Mouse (Mus musculus): ENCODE measurements around the gene Rbmxl1. TPM values are rescaled to one million over a fixed set of nuclear protein-coding genes. Genes with fewer than 3 reads are reported as not detected.
"Not testable (repeated sequence)": the region's sequence is repeated elsewhere in the genome, so short reads cannot be mapped to it uniquely, and the experiment has no call there.

Gene Rbmxl1
- polyA plus RNA-seq, 2 experiments: 146 to 203 TPM

DNA sequence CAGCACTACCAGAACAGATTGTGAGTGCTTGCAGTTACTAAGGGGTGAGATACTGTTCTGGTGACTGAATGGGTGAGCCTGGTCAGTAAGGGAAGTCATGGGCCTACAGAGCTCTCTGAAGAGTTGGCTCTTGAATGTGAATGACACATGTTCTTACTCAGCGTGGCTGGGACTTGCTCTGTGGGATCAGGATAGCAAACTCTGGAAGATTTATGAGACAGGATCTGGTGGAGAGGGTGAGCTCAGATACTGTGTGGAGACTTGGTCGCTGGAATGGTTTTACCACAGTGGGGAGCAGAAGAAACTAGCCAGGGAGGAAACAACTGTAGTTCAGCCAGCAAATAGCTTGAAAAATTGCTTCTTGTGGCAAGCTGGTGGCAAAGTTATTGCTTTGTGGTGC, 35.8 kb upstream of the Rbmxl1 start:
- Histone ChIP-seq H3K4me1 (ENCODE audit: control insufficient read depth, insufficient read depth, low read length) (0 out of 2 replicates have a peak, but pooled peaks cover 3% of the 10 kb centered on the region), H3K4me2 (replicated peaks; ENCODE audit: low read depth, low read length, severe bottlenecking) (no peak overlapping the region), H3K27me3 (ENCODE audit: control insufficient read depth, insufficient read depth, low read length) (no peaks in the 10 kb centered on the region), H3K36me3 (ENCODE audit: control insufficient read depth, insufficient read depth, low read length) (peaks cover 16% of the 10 kb centered on the region), H3K27ac (replicated peaks; ENCODE audit: low read depth, low read length) (no peak overlapping the region), H3K9me3 (ENCODE audit: control insufficient read depth, low read length) (no peaks in the 10 kb centered on the region), H3K9ac (ENCODE audit: low read depth, low read length, severe bottlenecking) (no peak overlapping the region), H3K4me3 (replicated peaks; ENCODE audit: low read length) (no peak overlapping the region)
- no peak for DNase-seq (ENCODE audit: low spot score)
- WGBS: 24% methylated on average over 2 of the region's 2 CpGs
- ATAC-seq (ENCODE audit: low FRiP score, low read depth): no peak
- no peak for TF ChIP-seq POLR2A (IDR thresholded peaks at IDR 0.05; ENCODE audit: borderline replicate concordance, extremely low read depth, insufficient read depth, insufficient read length)

DNA sequence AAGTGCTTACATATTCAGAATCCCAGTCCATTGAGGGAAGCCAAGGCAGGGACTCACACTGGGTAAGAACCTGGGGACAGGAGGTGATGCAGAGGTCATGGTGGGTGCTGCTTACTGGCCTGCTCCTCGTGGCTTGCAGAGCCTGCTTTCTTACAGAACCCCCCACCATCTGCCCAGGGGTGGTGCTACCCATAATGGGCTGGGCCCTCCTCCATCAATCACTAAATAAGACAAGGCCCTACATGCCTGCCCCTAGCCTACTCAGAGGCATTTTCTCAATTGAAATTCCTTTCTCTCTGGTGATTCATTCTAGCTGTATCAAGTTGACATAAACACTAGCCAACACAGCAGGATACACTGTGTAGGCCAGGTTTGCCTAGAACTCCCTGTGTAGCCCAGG, 34.9 kb upstream of the Rbmxl1 start:
- DNase-seq (ENCODE audit: low spot score) (no peak), ATAC-seq (ENCODE audit: low FRiP score, low read depth) (no peak)
- Histone ChIP-seq H3K27ac (replicated peaks; ENCODE audit: low read depth, low read length) (no peak overlapping the region), H3K9ac (ENCODE audit: low read depth, low read length, severe bottlenecking) (no peak overlapping the region), H3K4me3 (replicated peaks; ENCODE audit: low read length) (no peak overlapping the region), H3K27me3 (ENCODE audit: control insufficient read depth, insufficient read depth, low read length) (no peaks in the 10 kb centered on the region), H3K4me1 (ENCODE audit: control insufficient read depth, insufficient read depth, low read length) (0 out of 2 replicates have a peak, but pooled peaks cover 3% of the 10 kb centered on the region), H3K4me2 (replicated peaks; ENCODE audit: low read depth, low read length, severe bottlenecking) (no peak overlapping the region), H3K9me3 (ENCODE audit: control insufficient read depth, low read length) (no peaks in the 10 kb centered on the region), H3K36me3 (ENCODE audit: control insufficient read depth, insufficient read depth, low read length) (peaks cover 19% of the 10 kb centered on the region)
- no peak for TF ChIP-seq POLR2A (IDR thresholded peaks at IDR 0.05; ENCODE audit: borderline replicate concordance, extremely low read depth, insufficient read depth, insufficient read length)
- 17% methylated on average over 1 of the region's 1 CpGs for WGBS

DNA sequence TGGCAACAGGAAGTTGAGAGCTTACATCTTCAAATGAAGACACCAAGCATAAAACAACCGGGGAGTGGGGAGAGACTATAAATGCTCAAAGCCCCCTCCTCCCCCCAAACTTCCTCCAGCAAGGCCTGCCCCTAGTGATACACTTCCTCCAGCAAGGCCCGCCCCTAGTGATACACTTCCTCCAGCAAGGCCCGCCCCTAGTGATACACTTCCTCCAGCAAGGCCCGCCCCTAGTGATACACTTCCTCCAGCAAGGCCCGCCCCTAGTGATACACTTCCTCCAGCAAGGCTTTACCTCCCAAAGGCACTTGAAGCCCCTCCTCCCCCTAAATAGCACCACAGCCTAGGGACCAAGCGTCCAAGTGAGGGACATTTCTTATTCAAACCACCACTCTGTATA, 34.0 kb upstream of the Rbmxl1 start:
- H3K4me1 ChIP-seq (ENCODE audit: control insufficient read depth, insufficient read depth, low read length); H3K4me2 ChIP-seq (replicated peaks; ENCODE audit: low read depth, low read length, severe bottlenecking); DNase-seq (ENCODE audit: low spot score); H3K27me3 ChIP-seq (ENCODE audit: control insufficient read depth, insufficient read depth, low read length); H3K9ac ChIP-seq (ENCODE audit: low read depth, low read length, severe bottlenecking); H3K4me3 ChIP-seq (replicated peaks; ENCODE audit: low read length); H3K9me3 ChIP-seq (ENCODE audit: control insufficient read depth, low read length); H3K27ac ChIP-seq (replicated peaks; ENCODE audit: low read depth, low read length); ATAC-seq (ENCODE audit: low FRiP score, low read depth): not testable (repeated sequence)
- H3K36me3 ChIP-seq (ENCODE audit: control insufficient read depth, insufficient read depth, low read length): peaks cover 28% of the 10 kb centered on the region
- WGBS: 93% methylated on average over 4 of the region's 6 CpGs

DNA sequence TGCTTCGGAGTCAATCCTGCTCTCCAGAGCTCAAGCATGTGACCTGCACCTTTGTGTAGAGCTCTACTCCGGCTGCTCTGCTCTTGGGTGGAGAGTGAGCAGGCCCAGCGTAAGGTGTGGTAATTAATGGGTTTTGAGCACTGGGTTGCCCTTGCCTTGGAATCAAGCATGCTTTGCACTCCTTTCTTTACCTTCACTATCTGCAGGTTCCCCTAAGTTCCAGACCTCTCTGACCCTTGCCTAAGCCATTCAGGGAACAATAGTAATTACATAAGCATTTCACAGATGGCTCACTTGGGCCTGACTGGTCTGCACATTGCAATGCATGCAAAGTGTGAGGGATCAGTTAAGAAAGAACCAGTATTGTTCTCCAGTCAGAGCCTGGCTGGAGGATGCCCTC, 29.1 kb upstream of the Rbmxl1 start:
- H3K27ac ChIP-seq (replicated peaks; ENCODE audit: low read depth, low read length): no peak overlapping the region
- no peak for DNase-seq (ENCODE audit: low spot score)
- H3K9me3 ChIP-seq (ENCODE audit: control insufficient read depth, low read length): no peaks in the 10 kb centered on the region
- 88% methylated on average over 3 of the region's 3 CpGs for WGBS
- H3K9ac ChIP-seq (ENCODE audit: low read depth, low read length, severe bottlenecking): no peak overlapping the region
- no peaks in the 10 kb centered on the region for H3K4me1 ChIP-seq (ENCODE audit: control insufficient read depth, insufficient read depth, low read length)
- H3K36me3 ChIP-seq (ENCODE audit: control insufficient read depth, insufficient read depth, low read length): peaks cover 39% of the 10 kb centered on the region
- H3K27me3 ChIP-seq (ENCODE audit: control insufficient read depth, insufficient read depth, low read length): no peaks in the 10 kb centered on the region
- no peak for ATAC-seq (ENCODE audit: low FRiP score, low read depth)
- H3K4me3 ChIP-seq (replicated peaks; ENCODE audit: low read length): no peak overlapping the region
- no peak for TF ChIP-seq POLR2A (IDR thresholded peaks at IDR 0.05; ENCODE audit: borderline replicate concordance, extremely low read depth, insufficient read depth, insufficient read length)
- H3K4me2 ChIP-seq (replicated peaks; ENCODE audit: low read depth, low read length, severe bottlenecking): no peak overlapping the region

DNA sequence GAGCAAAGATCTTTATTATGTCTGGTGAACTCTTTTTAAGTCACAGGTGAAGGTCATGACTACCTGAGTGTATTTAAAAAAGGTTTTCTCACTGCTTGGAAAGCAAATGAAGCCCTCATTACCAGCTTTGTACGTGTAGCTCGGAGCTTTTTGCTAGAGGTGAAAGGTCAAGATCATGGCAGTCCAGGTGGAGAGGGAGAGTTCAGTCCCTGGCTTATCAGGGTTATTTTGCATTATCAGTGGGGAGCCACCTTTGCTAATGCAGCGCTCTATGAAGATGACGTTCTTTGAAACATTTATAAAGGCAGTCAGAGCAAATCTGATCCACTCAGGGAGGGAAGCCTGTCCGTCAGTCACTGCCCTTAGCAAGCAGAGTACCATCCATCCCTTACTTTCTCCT, 28.0 kb upstream of the Rbmxl1 start:
- H3K4me2 ChIP-seq (replicated peaks; ENCODE audit: low read depth, low read length, severe bottlenecking): no peak overlapping the region
- no peaks in the 10 kb centered on the region for H3K9me3 ChIP-seq (ENCODE audit: control insufficient read depth, low read length)
- no peak for TF ChIP-seq POLR2A (IDR thresholded peaks at IDR 0.05; ENCODE audit: borderline replicate concordance, extremely low read depth, insufficient read depth, insufficient read length)
- H3K4me3 ChIP-seq (replicated peaks; ENCODE audit: low read length): no peak overlapping the region
- peaks cover 41% of the 10 kb centered on the region for H3K36me3 ChIP-seq (ENCODE audit: control insufficient read depth, insufficient read depth, low read length)
- H3K27ac ChIP-seq (replicated peaks; ENCODE audit: low read depth, low read length): no peak overlapping the region
- ATAC-seq (ENCODE audit: low FRiP score, low read depth): no peak
- no peaks in the 10 kb centered on the region for H3K4me1 ChIP-seq (ENCODE audit: control insufficient read depth, insufficient read depth, low read length)
- H3K27me3 ChIP-seq (ENCODE audit: control insufficient read depth, insufficient read depth, low read length): no peaks in the 10 kb centered on the region
- 83% methylated on average over 5 of the region's 5 CpGs for WGBS
- DNase-seq (ENCODE audit: low spot score): no peak
- H3K9ac ChIP-seq (ENCODE audit: low read depth, low read length, severe bottlenecking): no peak overlapping the region

DNA sequence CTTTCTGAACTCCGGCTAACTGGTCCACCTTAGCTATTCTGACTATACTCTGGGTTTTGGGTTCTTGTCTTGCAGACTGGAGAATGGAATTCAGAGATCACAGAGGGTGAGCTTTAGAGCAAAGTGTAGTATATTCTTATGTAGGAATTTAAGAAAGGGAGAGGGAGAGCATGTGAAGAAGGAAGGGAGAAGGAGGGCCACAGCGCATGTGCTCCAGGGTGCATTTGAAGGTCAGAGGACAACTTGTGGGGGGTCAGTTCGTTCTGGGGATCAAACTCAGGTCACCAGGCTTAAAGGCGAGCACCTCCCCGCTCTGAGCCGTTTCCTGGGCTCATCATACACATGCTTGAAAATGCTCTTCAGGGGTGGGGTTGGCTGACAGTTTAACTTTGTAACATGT, 25.3 kb upstream of the Rbmxl1 start:
- H3K36me3 ChIP-seq (ENCODE audit: control insufficient read depth, insufficient read depth, low read length): peaks cover 46% of the 10 kb centered on the region
- WGBS: 82% methylated on average over 6 of the region's 6 CpGs
- H3K9me3 ChIP-seq (ENCODE audit: control insufficient read depth, low read length): no peaks in the 10 kb centered on the region
- no peak overlapping the region for H3K27ac ChIP-seq (replicated peaks; ENCODE audit: low read depth, low read length)
- no peaks in the 10 kb centered on the region for H3K27me3 ChIP-seq (ENCODE audit: control insufficient read depth, insufficient read depth, low read length)
- H3K4me3 ChIP-seq (replicated peaks; ENCODE audit: low read length): no peak overlapping the region
- no peak overlapping the region for H3K9ac ChIP-seq (ENCODE audit: low read depth, low read length, severe bottlenecking)
- no peak for TF ChIP-seq POLR2A (IDR thresholded peaks at IDR 0.05; ENCODE audit: borderline replicate concordance, extremely low read depth, insufficient read depth, insufficient read length)
- no peak for ATAC-seq (ENCODE audit: low FRiP score, low read depth)
- H3K4me2 ChIP-seq (replicated peaks; ENCODE audit: low read depth, low read length, severe bottlenecking): no peak overlapping the region
- H3K4me1 ChIP-seq (ENCODE audit: control insufficient read depth, insufficient read depth, low read length): no peaks in the 10 kb centered on the region
- DNase-seq (ENCODE audit: low spot score): no peak

All from limb, embryonic 14.5 days (tissue).